Mouse (Mus musculus) adrenal gland, postnatal 14 days (tissue): ENCODE results near the gene Ube2g1. TPM values are rescaled to one million over a fixed set of nuclear protein-coding genes. Genes with fewer than 3 reads are reported as not detected.
A peak's percentile ranks its signal among the peaks of the same experiment; 100 is the strongest.
"Not testable (repeated sequence)": the region's sequence is repeated elsewhere in the genome, so short reads cannot be mapped to it uniquely, and the experiment has no call there.

Experiments
- DNase-seq: peaks from one replicate; pipeline ENCODE4 v3.0.0; 2021; ENCODE audit warnings: mixed read lengths
- total RNA-seq: library from RNA; stranded (reverse); gene quantifications from 2 replicates; pipeline ENCODE4 v1.2.3, GENCODE M21; 2021

Gene Ube2g1
- total RNA-seq, 1 experiment from 2014 or later, result 46.8 TPM

DNA sequence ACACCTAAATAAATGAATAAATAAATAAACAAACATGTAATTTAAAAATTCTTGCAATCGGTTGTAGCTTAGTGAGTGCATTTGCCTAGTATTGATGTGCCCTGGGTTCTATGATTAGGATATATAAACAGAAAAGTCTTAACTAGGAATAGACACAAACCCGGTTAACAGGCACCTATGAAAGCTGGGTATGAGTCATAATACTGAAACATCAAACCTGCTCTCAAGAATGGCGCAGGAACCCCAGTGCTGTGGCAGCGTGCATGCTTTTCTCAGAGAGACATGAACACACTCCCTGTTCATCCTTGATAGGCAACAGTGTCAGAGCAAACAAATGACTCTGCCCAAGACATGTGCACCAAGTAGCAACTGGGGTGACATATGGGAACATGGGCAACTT lies 9.3 kb upstream of the Ube2g1 start:
- DNase-seq, result no peak

GRCm38 (mm10) chr11:72607469-72608070 lies 487 bp downstream of the Ube2g1 start:
- peak; percentile 91 for DNase-seq

GRCm38 (mm10) chr11:72608071-72608679 lies 1.1 kb downstream of the Ube2g1 start:
- peak; percentile 96 for DNase-seq

GRCm38 (mm10) chr11:72609242-72609641 lies 2.2 kb downstream of the Ube2g1 start:
- DNase-seq, result no peak

DNA sequence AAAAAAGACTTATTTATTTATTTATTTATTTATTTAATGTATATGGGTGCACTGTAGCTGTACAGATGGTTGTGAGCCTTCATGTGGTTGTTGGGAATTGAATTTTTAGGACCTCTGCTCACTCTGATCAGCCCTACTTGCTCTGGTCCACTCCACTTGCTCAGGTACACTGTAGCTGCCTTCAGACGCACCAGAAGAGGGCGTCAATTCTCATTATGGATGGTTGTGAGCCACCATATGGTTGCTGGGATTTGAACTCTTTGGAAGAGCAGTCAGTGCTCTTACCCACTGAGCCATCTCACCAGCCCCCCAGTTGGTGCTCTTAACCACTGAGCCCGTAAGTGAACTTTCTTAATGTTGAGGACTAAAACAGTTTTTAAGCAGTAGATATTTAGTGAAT lies 7.3 kb downstream of the Ube2g1 start:
- not testable (repeated sequence) for DNase-seq

GRCm38 (mm10) chr11:72615931-72616330 lies 8.8 kb downstream of the Ube2g1 start:
- DNase-seq, result no peak

DNA sequence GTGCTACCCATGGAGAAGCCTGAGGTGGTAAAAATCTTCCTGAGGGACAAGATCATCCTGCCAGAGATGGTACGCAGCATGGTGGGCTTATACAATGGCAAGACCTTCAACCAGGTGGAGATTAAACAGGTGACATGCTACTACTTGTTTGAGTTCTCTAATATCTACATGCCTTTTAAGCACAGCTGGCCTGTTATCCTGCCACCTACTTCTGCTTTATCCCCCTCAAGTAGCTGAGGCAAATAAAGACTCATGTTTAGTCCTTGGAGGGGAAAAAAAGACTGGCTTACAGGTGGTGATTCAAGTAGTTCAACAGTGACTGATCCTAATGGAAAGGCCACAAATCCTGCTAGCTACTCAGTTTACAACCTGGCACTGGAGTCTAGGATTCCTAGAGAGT lies 11.4 kb downstream of the Ube2g1 start:
- DNase-seq, result no peak

- DNase-seq, result no peak
Observed at GRCm38 (mm10) chr11:72642730-72643129, 35.6 kb downstream of the Ube2g1 start.

DNA sequence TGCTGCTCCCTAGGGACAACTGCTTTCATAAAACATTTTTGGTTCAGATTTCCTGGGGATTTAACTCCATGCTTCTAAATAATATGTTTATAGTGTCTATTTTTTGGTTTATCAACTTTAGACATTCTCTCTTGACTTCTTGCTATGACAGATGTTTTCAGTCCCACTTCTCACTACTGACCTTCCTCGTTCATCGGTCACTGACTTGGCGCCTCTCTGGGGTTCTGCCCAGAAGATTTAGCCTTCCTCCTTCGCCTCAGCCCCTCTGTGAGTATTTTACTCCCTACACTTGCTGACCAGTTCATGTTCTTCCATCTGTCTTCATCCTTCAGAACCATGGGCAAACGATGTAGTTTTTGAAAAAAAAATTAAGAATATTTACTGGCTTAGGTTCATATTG lies 38.3 kb downstream of the Ube2g1 start:
- DNase-seq, result peak; percentile 14

GRCm38 (mm10) chr11:72650347-72650746 lies 43.3 kb downstream of the Ube2g1 start:
- DNase-seq, result no peak

GRCm38 (mm10) chr11:72659918-72660317 lies 52.8 kb downstream of the Ube2g1 start:
- no peak for DNase-seq

- no peak for DNase-seq
Observed at GRCm38 (mm10) chr11:72660359-72660758, 53.3 kb downstream of the Ube2g1 start.

DNA sequence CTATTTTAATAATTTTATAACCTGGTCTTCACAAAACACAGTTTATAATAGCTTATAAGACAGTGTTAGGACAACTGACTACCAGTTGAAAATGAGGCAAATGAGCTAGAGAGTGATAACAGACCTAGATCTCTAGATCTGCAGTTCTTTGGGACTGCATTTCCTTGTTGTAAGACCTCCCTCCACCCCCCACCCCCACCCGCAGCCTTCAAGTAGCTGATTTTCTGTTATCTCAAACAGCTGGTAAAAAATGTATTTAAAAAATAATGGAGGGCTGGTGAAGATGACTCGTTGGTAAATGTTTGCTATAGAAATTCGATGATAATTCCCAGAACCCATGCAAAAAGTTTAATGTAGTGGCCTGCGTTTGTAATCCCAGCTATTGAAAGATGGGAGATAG lies 57.6 kb downstream of the Ube2g1 start:
- DNase-seq, result no peak

GRCm38 (mm10) chr11:72670634-72671033 lies 63.6 kb downstream of the Ube2g1 start:
- no peak for DNase-seq

GRCm38 (mm10) chr11:72671294-72671988 lies 64.4 kb downstream of the Ube2g1 start:
- no peak for DNase-seq

DNA sequence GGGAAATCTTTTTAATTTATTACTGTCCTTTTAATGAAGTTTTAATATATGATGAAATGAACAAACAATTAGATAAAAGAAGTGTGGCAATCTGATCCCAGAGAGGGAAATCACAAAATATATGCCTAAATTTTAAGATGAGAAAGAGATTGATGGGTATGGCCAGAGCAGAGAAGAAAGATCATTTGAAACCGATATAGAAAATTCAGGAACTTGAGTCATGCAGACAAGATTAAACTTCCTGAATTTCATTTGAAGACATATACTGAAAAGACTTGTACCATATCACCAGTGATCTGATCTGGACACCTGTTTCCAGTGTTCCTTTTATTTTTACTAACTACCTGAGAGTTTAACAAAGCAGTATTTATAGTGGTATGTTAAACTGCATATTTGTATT lies 65.4 kb downstream of the Ube2g1 start:
- no peak for DNase-seq

DNA sequence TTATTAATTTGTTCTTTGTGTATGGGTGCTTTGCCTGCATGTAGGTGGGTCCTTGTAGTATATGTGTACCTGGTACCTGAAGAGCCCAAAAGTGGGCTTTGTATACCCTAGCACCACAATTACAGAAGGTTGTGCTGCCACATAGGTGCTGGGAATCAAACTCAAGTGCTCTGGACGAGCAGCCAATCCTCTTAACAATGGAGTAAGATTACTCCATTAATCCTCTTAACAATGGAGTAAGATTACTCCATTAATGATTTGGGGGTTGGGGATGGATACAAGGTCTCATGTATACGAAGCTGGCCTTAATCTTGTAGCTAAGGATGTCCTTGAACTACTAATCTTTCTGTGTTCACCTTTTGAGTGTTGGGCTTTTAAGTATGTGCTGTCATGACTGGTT lies 68.2 kb downstream of the Ube2g1 start:
- DNase-seq, result no peak

DNA sequence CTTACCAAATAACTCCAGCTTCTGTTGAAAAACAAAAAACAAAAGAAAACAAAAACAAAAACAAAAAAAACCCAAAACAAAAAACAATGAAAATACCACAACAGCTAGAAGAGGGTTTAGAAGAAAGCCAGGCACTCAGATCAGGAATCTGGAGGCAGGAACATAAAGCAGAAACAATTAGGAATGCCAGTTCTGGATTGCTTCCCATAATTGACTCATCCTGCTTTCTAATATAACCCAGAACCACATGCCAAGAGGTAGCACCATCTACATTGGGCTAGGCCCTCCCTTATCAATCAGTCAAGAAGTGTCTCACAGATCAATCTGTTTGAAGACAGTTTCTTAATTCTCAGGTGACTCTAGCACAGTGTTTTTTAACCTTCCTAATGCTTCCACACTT lies 73.6 kb downstream of the Ube2g1 start:
- DNase-seq, result no peak

DNA sequence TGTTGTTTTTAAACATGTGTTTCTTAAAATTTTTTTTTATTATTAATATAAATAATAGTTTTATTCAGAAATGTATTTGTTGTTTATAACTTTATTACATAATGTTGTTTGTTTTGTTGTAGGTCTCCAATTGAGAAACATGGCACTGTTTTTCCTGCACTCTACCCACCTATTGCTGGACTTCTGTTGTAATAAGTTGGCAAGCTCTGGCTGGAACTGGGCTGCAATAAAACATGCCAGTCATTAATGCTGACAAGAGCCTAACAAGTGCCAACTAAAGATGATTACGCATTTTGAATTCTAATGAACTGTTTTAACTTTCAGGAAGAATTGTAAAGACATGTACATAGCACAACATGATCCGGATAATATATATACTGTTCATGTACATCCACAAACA lies 76.3 kb downstream of the Ube2g1 start:
- DNase-seq, result no peak

DNA sequence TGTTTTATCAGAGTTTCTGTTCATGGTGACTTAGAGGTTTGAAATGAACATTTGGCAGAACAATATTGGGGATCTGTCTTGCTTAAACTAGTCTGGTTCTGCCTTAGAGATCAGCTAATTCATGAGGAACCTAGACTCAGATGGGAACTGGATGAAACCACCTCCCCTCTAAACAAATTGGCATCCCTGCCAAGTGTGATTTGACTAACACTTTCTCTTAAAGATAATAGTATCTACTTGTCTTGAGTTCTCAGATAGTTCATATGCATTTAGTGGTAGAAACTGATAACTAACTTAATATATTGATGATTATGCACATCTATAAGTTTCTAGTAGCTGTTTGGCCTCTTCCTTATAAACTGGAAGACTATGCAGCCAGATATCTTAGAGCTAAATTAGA lies 79.6 kb downstream of the Ube2g1 start:
- no peak for DNase-seq

- peak; percentile 14 for DNase-seq
Observed at GRCm38 (mm10) chr11:72688242-72688641, 81.2 kb downstream of the Ube2g1 start.

DNA sequence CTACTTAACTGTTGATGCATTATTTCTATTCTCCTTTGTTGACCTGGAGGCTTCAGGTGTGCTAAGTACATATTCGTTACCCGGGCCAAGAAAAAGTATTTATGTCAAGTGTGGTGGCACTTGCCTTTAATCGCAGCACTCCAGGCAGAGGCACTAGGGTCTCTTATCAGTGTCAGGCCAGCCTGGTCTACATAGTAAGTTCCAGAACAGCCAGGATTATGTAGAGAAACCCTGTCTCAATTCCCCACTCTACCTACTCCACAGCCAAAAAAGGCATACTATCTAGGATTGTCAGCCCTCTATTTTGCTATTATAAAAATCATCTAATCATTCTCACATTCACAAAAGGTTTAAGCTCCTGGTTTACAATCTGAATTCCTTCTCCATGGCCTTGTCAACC lies 82.0 kb downstream of the Ube2g1 start:
- DNase-seq, result no peak

GRCm38 (mm10) chr11:72689551-72690510 lies 82.7 kb downstream of the Ube2g1 start, which contains the start of gene Ankfy1:
Gene Ankfy1 (plus strand): TSS chr11:72690006.
- peak; percentile 98 for DNase-seq
